Mouse (Mus musculus): ENCODE data around the gene Lrfn2. TPM values are rescaled to one million over a fixed set of nuclear protein-coding genes. Genes with fewer than 3 reads are reported as not detected.

Lrfn2 gene
- total RNA-seq, 2 experiments from 2014 or later, result 39.4 to 39.6 TPM

DNA sequence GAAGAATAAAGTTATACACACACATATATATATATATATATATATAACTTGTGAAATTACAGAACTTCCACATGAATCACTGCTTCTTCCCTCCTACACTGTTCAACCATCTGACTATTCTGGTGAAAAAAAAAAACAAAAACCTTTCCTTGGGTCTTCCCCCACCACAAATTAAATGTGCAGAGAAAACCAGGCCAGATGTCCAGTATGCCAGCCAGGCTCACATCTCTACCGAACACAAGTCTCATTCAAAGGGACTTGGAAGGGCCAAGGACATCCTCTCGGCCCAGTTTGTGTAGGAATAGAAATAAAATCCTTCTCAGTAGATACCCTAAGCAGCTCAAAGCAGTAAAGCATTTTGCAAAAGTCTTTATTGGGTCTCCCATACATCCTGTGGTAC lies 179.7 kb downstream of the Lrfn2 start:
- DNase-seq (ENCODE audit: extremely low spot score in 1 of 2, low spot score in 1 of 2), result no peak

DNA sequence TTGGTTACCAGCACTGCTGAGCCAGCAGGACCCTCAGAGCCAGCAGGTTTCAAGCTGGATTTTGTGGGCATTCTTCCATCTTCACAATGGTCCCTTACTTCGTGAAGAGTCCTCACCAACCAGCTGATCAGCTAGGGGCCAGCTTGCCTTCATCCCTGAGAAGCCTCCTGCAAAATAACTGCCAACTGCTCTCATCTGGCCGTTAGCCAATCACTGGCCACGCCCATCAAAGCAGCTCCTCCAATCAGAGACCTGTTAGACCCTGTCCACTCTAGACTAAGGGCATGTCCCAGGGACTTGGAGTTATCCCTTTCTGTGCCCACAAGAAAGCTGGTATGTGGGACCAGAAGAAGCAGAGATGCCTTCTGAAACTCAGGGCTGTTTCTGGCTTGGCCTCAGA lies 181.2 kb downstream of the Lrfn2 start:
- DNase-seq (ENCODE audit: extremely low spot score in 1 of 2, low spot score in 1 of 2), result no peak

DNA sequence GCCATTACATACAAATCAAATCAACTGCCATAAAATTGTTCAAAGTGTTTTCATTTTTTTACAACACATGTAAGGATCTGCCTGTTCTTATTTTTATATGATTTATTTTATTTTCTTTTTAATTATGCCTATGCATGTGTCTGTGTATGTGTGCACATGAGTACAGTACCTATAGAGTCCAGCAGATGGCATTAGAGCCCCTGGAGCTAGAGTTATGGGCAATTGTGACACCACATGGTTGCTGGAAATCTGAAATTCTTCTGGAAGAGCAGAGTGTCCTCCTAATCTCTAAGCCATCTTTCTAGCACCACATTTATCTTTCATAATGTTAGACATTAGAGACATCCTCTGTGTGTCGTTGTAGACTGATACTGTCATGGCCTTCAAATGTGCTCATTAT lies 192.0 kb downstream of the Lrfn2 start:
- no peak for DNase-seq (ENCODE audit: extremely low spot score in 1 of 2, low spot score in 1 of 2)

DNA sequence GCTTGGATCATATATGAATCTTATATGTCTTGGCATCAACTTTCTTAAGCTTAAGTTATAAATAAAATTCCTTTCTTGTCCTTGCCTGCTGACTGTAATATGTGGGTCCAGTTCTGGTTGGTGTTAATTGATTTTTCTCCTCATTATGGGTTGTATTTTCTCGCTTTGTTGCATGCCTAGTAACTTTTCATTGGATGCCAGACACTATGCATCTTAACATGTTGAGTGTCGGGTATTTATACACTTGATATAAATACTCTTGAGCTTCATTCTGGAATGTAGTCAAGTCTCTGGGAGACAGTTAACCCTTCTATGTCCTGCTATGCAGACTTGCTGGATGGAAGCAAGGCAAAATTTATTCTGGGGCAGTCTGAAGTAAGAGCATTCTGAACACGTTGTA lies 192.5 kb downstream of the Lrfn2 start:
- DNase-seq (ENCODE audit: extremely low spot score in 1 of 2, low spot score in 1 of 2), result no peak

Small RNA genes within 50 kb of the gene (microRNA-seq; reads per million reads assigned to microRNA genes)
- 0 to 0.20 reads per million in 2 experiments for gene Gm44304
